Mouse (Mus musculus) megakaryocyte, embryonic 14.5 days (primary cell): ENCODE measurements around the gene Bpifa3.

Experiments used
- FLI1 ChIP-seq: IDR thresholded peaks from 2 replicates; pipeline ENCODE4 v1.6.1; 2012; ENCODE audit warnings: low read length, inconsistent platforms, mixed read lengths
- GATA1 ChIP-seq: IDR thresholded peaks from 3 replicates; pipeline ENCODE4 v1.6.1; 2012; ENCODE audit warnings: mixed read lengths, low read length, inconsistent platforms, borderline replicate concordance

DNA sequence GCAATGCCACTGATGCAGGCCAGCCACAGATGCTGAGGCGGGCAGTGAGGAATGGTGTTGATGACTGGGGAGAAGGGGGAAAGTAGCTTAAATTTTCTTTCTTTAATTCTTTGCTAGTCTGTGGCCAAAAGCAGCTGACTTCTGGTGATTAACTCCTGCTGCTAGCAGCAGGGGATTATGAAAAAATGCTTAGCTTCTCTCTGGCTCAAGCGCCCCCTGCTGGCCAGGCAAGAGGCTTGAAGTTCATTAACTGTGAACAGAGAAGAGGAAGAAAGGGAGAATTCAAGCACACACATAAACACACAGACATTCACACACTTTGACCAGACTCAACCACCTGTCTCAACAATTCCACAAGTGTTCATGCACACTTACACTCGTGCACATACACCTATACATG is 28.3 kb downstream of the Bpifa3 start:
- TF ChIP-seq GATA1 (no peak), FLI1 (no peak)
